Mouse (Mus musculus): Measurements from ENCODE around the gene Alkbh3. TPM values are rescaled to one million over a fixed set of nuclear protein-coding genes. Genes with fewer than 3 reads are reported as not detected.

The Alkbh3 gene
- polyA plus RNA-seq, 1 experiment: 36.6 TPM

- TF ChIP-seq POLR2A (IDR thresholded peaks at IDR 0.05; ENCODE audit: borderline replicate concordance, extremely low read depth, low read depth, low read length) (no peak), CTCF (IDR thresholded peaks at IDR 0.05; ENCODE audit: insufficient read depth, low read length) (no peak)
- WGBS: 4% methylated on average over 37 of the region's 37 CpGs
- H3K4me1 ChIP-seq (ENCODE audit: control insufficient read depth, insufficient read depth, low read length): peaks cover 8% of the 10 kb centered on the region
- peak overlapping the region; percentile 51 for H3K4me3 ChIP-seq (replicated peaks; ENCODE audit: extremely low read depth, low read depth, low read length)
- peak; percentile 42 for DNase-seq
Observed at GRCm38 (mm10) chr2:93976436-93977252, 34.0 kb downstream of the Alkbh3 start.

- H3K4me1 ChIP-seq (ENCODE audit: control insufficient read depth, insufficient read depth, low read length): peaks cover 8% of the 10 kb centered on the region
- 46% methylated on average over 21 of the region's 21 CpGs for WGBS
- TF ChIP-seq POLR2A (IDR thresholded peaks at IDR 0.05; ENCODE audit: borderline replicate concordance, extremely low read depth, low read depth, low read length): no peak
- H3K4me3 ChIP-seq (replicated peaks; ENCODE audit: extremely low read depth, low read depth, low read length): peak overlapping the region; percentile 51
- no peak for DNase-seq
Observed at GRCm38 (mm10) chr2:93975526-93976435, 34.8 kb downstream of the Alkbh3 start.

- Histone ChIP-seq H3K4me1 (ENCODE audit: control insufficient read depth, insufficient read depth, low read length) (peaks cover 8% of the 10 kb centered on the region), H3K4me3 (replicated peaks; ENCODE audit: extremely low read depth, low read depth, low read length) (no peak overlapping the region)
- 65% methylated on average over 7 of the region's 7 CpGs for WGBS
- no peak for DNase-seq
- no peak for TF ChIP-seq POLR2A (IDR thresholded peaks at IDR 0.05; ENCODE audit: borderline replicate concordance, extremely low read depth, low read depth, low read length)
- TF ChIP-seq CTCF (IDR thresholded peaks at IDR 0.05; ENCODE audit: insufficient read depth, low read length): no peak
Observed at GRCm38 (mm10) chr2:93975041-93975440, 35.6 kb downstream of the Alkbh3 start.

GRCm38 (mm10) chr2:93971647-93972046 lies 39.0 kb downstream of the Alkbh3 start:
- 68% methylated on average over 3 of the region's 3 CpGs for WGBS
- H3K4me3 ChIP-seq (replicated peaks; ENCODE audit: extremely low read depth, low read depth, low read length): no peak overlapping the region
- 0 out of 2 replicates have a peak, but pooled peaks cover 4% of the 10 kb centered on the region for H3K4me1 ChIP-seq (ENCODE audit: control insufficient read depth, insufficient read depth, low read length)
- DNase-seq: no peak
- TF ChIP-seq POLR2A (IDR thresholded peaks at IDR 0.05; ENCODE audit: borderline replicate concordance, extremely low read depth, low read depth, low read length) (no peak), CTCF (IDR thresholded peaks at IDR 0.05; ENCODE audit: insufficient read depth, low read length) (no peak)

- H3K4me1 ChIP-seq (ENCODE audit: control insufficient read depth, insufficient read depth, low read length): peaks cover 8% of the 10 kb centered on the region; the same call in 1 of the 2 replicates
- TF ChIP-seq POLR2A (IDR thresholded peaks at IDR 0.05; ENCODE audit: borderline replicate concordance, extremely low read depth, low read depth, low read length) (no peak), CTCF (IDR thresholded peaks at IDR 0.05; ENCODE audit: insufficient read depth, low read length) (no peak)
- no peak for DNase-seq
- no peak overlapping the region for H3K4me3 ChIP-seq (replicated peaks; ENCODE audit: extremely low read depth, low read depth, low read length)
- 45% methylated on average over 7 of the region's 7 CpGs for WGBS
Observed at GRCm38 (mm10) chr2:93964494-93965160, 46.0 kb downstream of the Alkbh3 start.

GRCm38 (mm10) chr2:93963802-93964201 lies 46.8 kb downstream of the Alkbh3 start:
- 55% methylated on average over 1 of the region's 1 CpGs for WGBS
- no peak for DNase-seq
- Histone ChIP-seq H3K4me1 (ENCODE audit: control insufficient read depth, insufficient read depth, low read length) (peaks cover 8% of the 10 kb centered on the region; the same call in 1 of the 2 replicates), H3K4me3 (replicated peaks; ENCODE audit: extremely low read depth, low read depth, low read length) (no peak overlapping the region)
- TF ChIP-seq POLR2A (IDR thresholded peaks at IDR 0.05; ENCODE audit: borderline replicate concordance, extremely low read depth, low read depth, low read length) (no peak), CTCF (IDR thresholded peaks at IDR 0.05; ENCODE audit: insufficient read depth, low read length) (no peak)

GRCm38 (mm10) chr2:93961716-93962115 lies 48.9 kb downstream of the Alkbh3 start:
- WGBS: 44% methylated on average over 8 of the region's 8 CpGs
- TF ChIP-seq POLR2A (IDR thresholded peaks at IDR 0.05; ENCODE audit: borderline replicate concordance, extremely low read depth, low read depth, low read length) (no peak), CTCF (IDR thresholded peaks at IDR 0.05; ENCODE audit: insufficient read depth, low read length) (no peak)
- H3K4me3 ChIP-seq (replicated peaks; ENCODE audit: extremely low read depth, low read depth, low read length): no peak overlapping the region
- DNase-seq: no peak
- peaks cover 11% of the 10 kb centered on the region; the same call in 1 of the 2 replicates for H3K4me1 ChIP-seq (ENCODE audit: control insufficient read depth, insufficient read depth, low read length)

GRCm38 (mm10) chr2:93959346-93959745 lies 51.3 kb downstream of the Alkbh3 start:
- Histone ChIP-seq H3K4me3 (replicated peaks; ENCODE audit: extremely low read depth, low read depth, low read length) (no peak overlapping the region), H3K4me1 (ENCODE audit: control insufficient read depth, insufficient read depth, low read length) (peaks cover 17% of the 10 kb centered on the region)
- TF ChIP-seq CTCF (IDR thresholded peaks at IDR 0.05; ENCODE audit: insufficient read depth, low read length) (no peak), POLR2A (IDR thresholded peaks at IDR 0.05; ENCODE audit: borderline replicate concordance, extremely low read depth, low read depth, low read length) (no peak)
- no peak for DNase-seq
- 82% methylated on average over 8 of the region's 8 CpGs for WGBS

GRCm38 (mm10) chr2:93958216-93958615 lies 52.4 kb downstream of the Alkbh3 start:
- H3K4me3 ChIP-seq (replicated peaks; ENCODE audit: extremely low read depth, low read depth, low read length): no peak overlapping the region
- no peak for TF ChIP-seq CTCF (IDR thresholded peaks at IDR 0.05; ENCODE audit: insufficient read depth, low read length)
- TF ChIP-seq POLR2A (IDR thresholded peaks at IDR 0.05; ENCODE audit: borderline replicate concordance, extremely low read depth, low read depth, low read length): no peak
- H3K4me1 ChIP-seq (ENCODE audit: control insufficient read depth, insufficient read depth, low read length): peaks cover 17% of the 10 kb centered on the region
- WGBS: 77% methylated on average over 3 of the region's 3 CpGs
- DNase-seq: no peak

All from lung, adult 2 months (tissue).